Mouse (Mus musculus): Measurements from ENCODE around the gene Supt5. TPM values are rescaled to one million over a fixed set of nuclear protein-coding genes. Genes with fewer than 3 reads are reported as not detected.

The Supt5 gene
- polyA plus RNA-seq, 1 experiment from 2014 or later, result 80.6 TPM

DNA sequence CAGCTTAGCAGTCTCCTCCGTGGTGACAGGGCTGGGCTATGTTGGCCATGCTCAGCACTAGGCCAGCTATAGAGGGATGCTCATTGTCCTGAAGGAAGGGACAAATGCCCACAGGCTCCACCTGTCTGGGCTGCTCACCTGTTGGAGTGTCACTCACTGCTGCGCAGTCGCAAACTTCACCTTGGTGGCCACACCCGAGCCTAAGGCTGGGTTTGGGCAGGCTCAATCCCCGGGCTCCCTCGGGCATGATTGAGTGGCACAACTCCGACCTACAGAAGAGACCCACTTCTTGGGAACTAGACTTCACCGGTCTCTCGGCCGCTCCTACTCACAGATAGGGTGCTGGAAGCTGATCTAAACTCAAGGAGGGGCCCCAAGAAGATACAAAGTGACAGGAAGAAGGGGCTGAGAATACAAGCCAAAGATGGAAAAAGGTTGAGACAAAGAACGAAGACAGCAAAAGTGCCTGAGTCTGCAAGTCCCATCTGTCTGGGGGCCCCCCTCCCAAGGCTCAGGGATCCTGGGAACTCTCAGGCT is 32.5 kb upstream of the Supt5 start:
- peaks cover 21% of the 10 kb centered on the region for H3K4me1 ChIP-seq (ENCODE audit: control insufficient read depth, insufficient read depth, low read length)
- WGBS, result 6% methylated on average over 11 of the region's 11 CpGs

DNA sequence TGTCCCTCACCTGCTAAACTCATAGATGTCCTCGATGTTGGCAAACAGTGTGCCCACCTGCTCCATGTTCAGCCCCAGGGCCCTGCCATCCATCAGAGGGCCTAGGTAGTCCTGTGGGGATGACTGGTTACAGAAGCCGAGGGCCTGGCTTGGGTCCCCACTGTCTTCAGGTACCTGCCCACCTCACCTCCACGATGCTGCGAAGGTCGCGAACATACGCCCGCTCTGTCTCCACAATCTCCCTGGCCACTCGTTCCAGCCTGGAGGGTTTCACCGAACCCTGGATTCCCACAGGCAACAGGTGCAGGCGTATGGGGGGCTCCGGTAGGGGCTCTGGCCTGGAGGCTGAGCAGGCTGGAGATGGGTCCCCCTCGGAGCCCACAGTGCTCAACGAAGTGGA is 31.5 kb upstream of the Supt5 start:
- peaks cover 26% of the 10 kb centered on the region for H3K36me3 ChIP-seq (ENCODE audit: control insufficient read depth, insufficient read depth, low read length)

More for the DNA sequence above, 32.5 kb upstream of the Supt5 start:
- H3K4me3 ChIP-seq (replicated peaks; ENCODE audit: low read depth, low read length), result peak overlapping the region; percentile 73
- H3K4me2 ChIP-seq (ENCODE audit: low read length), result peak overlapping the region; percentile 92
- no peaks in the 10 kb centered on the region for H3K27me3 ChIP-seq (ENCODE audit: control insufficient read depth, insufficient read depth, low read length)
- DNase-seq, result no peak
- ATAC-seq (ENCODE audit: low FRiP score, low TSS enrichment), result no peak
- peak overlapping the region; percentile 69 for H3K9ac ChIP-seq (replicated peaks; ENCODE audit: low read length)
- H3K9me3 ChIP-seq (ENCODE audit: control insufficient read depth, low read length), result no peaks in the 10 kb centered on the region
- peaks cover 26% of the 10 kb centered on the region for H3K36me3 ChIP-seq (ENCODE audit: control insufficient read depth, insufficient read depth, low read length)
- peak overlapping the region; percentile 83 for H3K27ac ChIP-seq (replicated peaks; ENCODE audit: low read depth, low read length)

DNA sequence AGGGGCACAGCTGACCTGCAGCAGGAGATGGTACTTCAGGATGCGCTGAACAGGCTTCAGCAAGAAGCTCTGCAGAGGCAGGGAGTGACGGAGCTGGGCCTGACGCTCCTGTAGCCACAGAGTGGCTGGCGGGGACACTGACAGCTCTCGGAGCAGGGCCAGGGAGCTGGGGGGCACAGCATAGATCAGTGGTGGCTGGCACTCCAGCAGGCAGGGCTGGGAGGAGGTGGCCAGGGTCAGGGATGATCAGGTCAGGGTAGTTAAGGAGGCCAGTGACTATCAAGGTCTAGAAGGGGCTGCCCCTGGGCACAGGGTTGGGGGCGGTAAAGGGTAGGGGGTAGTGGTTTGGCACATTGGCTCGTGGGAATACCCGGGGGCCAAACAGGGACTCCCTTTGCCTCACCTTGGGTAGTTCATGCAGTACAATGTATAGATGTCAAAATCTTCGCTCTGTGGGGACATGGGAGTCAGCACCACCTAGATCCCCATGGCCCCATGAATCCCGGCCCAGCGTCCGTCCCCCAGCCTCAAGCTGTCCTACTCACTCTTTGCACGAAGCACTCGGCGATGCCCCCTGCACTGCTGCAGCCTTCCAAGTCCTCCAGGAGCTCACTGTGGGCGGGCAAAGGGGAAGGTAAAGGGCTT is 29.9 kb upstream of the Supt5 start:
- Histone ChIP-seq H3K27ac (replicated peaks; ENCODE audit: low read depth, low read length) (no peak overlapping the region), H3K4me1 (ENCODE audit: control insufficient read depth, insufficient read depth, low read length) (peaks cover 17% of the 10 kb centered on the region; the same call in 1 of the 2 replicates), H3K36me3 (ENCODE audit: control insufficient read depth, insufficient read depth, low read length) (peaks cover 41% of the 10 kb centered on the region), H3K4me2 (ENCODE audit: low read length) (no peak overlapping the region), H3K27me3 (ENCODE audit: control insufficient read depth, insufficient read depth, low read length) (no peaks in the 10 kb centered on the region), H3K9ac (replicated peaks; ENCODE audit: low read length) (no peak overlapping the region), H3K9me3 (ENCODE audit: control insufficient read depth, low read length) (no peaks in the 10 kb centered on the region), H3K4me3 (replicated peaks; ENCODE audit: low read depth, low read length) (no peak overlapping the region)
- ATAC-seq (ENCODE audit: low FRiP score, low TSS enrichment), result no peak
- WGBS, result 93% methylated on average over 16 of the region's 16 CpGs
- no peak for DNase-seq

More for the DNA sequence above, 31.5 kb upstream of the Supt5 start:
- Histone ChIP-seq H3K27me3 (ENCODE audit: control insufficient read depth, insufficient read depth, low read length) (no peaks in the 10 kb centered on the region), H3K4me3 (replicated peaks; ENCODE audit: low read depth, low read length) (peak overlapping the region; percentile 73; the same call in 1 of the 2 replicates), H3K9me3 (ENCODE audit: control insufficient read depth, low read length) (no peaks in the 10 kb centered on the region), H3K27ac (replicated peaks; ENCODE audit: low read depth, low read length) (no peak overlapping the region), H3K4me2 (ENCODE audit: low read length) (peak overlapping the region; percentile 92), H3K4me1 (ENCODE audit: control insufficient read depth, insufficient read depth, low read length) (peaks cover 17% of the 10 kb centered on the region; the same call in 1 of the 2 replicates), H3K9ac (replicated peaks; ENCODE audit: low read length) (no peak overlapping the region)
- DNase-seq (no peak), ATAC-seq (ENCODE audit: low FRiP score, low TSS enrichment) (no peak)
- WGBS, result 93% methylated on average over 14 of the region's 14 CpGs

DNA sequence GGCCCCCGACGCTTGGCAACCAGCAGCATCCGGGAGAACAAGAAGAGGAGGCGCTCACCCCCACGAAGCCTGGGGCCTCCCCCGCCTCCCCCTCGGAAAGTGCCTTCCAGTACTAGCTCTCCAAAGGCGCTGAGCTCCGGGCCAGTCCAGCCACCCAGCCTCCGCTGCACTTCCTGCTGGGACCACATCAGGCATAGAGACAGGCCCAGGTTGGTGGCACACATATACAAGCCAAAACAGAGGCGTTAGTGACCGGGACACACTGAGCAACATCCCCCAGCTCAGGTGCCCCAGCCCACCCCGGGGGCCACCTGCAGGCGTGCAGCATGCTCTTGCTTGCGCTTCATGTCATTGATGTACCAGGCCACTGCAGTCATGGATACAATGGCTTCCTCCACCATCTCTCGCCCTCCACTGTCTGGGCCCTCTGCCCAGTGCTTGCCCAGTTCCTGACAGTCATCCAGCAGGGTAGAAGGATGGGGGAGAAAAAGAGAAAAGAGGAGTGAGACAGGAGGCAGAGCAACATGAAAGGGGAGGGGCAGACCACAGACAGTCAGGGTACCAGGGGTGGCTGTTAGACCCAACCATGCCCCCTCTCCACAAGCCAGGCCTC is 29.2 kb upstream of the Supt5 start:
- no peaks in the 10 kb centered on the region for H3K9me3 ChIP-seq (ENCODE audit: control insufficient read depth, low read length)
- peaks cover 43% of the 10 kb centered on the region for H3K36me3 ChIP-seq (ENCODE audit: control insufficient read depth, insufficient read depth, low read length)
- H3K9ac ChIP-seq (replicated peaks; ENCODE audit: low read length), result no peak overlapping the region
- WGBS, result 91% methylated on average over 16 of the region's 16 CpGs
- no peak overlapping the region for H3K27ac ChIP-seq (replicated peaks; ENCODE audit: low read depth, low read length)
- H3K27me3 ChIP-seq (ENCODE audit: control insufficient read depth, insufficient read depth, low read length), result no peaks in the 10 kb centered on the region
- H3K4me1 ChIP-seq (ENCODE audit: control insufficient read depth, insufficient read depth, low read length), result peaks cover 17% of the 10 kb centered on the region; the same call in 1 of the 2 replicates
- DNase-seq, result no peak
- ATAC-seq (ENCODE audit: low FRiP score, low TSS enrichment), result no peak
- no peak overlapping the region for H3K4me3 ChIP-seq (replicated peaks; ENCODE audit: low read depth, low read length)
- H3K4me2 ChIP-seq (ENCODE audit: low read length), result no peak overlapping the region

DNA sequence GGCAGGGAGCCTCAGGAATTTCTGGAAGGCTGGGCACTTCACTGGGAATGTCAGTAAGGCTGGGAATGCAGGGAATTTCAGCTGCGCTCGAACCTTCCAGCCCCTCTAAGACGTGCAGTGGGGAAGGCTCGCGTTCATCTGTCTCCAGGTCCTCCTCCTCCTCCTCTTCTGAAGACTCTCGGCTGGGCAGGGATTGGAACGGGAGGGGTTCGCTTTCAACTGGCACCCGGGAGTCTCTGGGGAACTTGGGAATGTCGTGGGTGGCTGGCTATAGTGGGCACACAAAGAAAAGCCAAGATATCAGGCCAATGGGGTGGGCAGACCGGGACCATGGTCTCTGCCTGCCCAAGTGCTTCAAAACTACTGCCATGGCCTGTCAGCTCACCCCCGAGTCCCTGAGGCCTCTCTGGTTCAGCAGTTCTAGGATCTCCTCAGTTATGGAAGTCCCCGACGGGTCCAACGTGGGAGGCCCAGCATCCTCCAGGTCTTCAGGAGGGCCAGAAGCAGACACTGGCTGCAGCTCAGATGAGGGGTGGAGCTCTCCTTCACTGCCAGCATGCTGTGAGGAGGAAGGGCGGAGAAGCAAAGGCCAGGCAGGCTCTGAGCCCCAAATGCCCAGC is 24.0 kb upstream of the Supt5 start:
- Histone ChIP-seq H3K4me2 (ENCODE audit: low read length) (no peak overlapping the region), H3K27me3 (ENCODE audit: control insufficient read depth, insufficient read depth, low read length) (no peaks in the 10 kb centered on the region), H3K36me3 (ENCODE audit: control insufficient read depth, insufficient read depth, low read length) (peaks cover 60% of the 10 kb centered on the region), H3K9me3 (ENCODE audit: control insufficient read depth, low read length) (no peaks in the 10 kb centered on the region), H3K27ac (replicated peaks; ENCODE audit: low read depth, low read length) (no peak overlapping the region), H3K4me3 (replicated peaks; ENCODE audit: low read depth, low read length) (no peak overlapping the region), H3K9ac (replicated peaks; ENCODE audit: low read length) (no peak overlapping the region), H3K4me1 (ENCODE audit: control insufficient read depth, insufficient read depth, low read length) (peaks cover 9% of the 10 kb centered on the region; the same call in 1 of the 2 replicates)
- ATAC-seq (ENCODE audit: low FRiP score, low TSS enrichment) (no peak), DNase-seq (no peak)
- 93% methylated on average over 16 of the region's 16 CpGs for WGBS

DNA sequence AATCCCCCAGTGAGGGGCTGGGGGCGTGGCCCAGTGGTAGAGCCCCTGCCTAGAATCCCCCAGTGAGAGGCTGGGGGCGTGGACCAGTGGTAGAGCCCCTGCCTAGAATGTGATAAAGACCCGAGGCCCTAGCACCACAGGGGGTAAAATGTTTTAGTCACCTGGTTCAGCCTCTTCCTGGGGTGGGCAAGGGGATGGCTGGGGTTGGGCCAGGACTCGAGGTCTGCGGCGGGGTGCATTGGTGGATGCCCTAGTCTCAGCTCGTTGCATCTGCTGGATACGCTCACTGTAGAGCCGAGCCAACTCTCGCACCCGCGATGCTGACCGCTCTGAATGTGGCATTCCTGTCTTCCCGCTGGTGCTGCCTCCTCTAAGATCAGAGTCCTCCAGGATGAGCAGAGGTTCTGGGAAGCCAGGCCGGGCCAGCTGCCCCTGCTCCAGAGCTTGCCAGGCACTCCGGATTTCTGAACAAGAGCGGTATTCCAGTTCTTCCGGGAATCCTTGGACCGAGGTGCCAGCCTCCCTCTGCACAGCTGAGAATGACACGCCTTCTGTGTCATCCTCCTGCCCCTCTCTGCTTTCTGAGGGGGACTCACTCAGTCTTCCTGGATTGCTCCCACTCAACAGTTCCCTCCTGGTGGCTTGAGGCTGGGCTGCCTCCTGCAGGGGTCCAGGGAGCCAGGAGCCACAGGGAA is 23.2 kb upstream of the Supt5 start:
- peaks cover 52% of the 10 kb centered on the region for H3K36me3 ChIP-seq (ENCODE audit: control insufficient read depth, insufficient read depth, low read length)
- 97% methylated on average over 20 of the region's 20 CpGs for WGBS
- no peaks in the 10 kb centered on the region for H3K27me3 ChIP-seq (ENCODE audit: control insufficient read depth, insufficient read depth, low read length)
- no peaks in the 10 kb centered on the region for H3K9me3 ChIP-seq (ENCODE audit: control insufficient read depth, low read length)
- H3K4me3 ChIP-seq (replicated peaks; ENCODE audit: low read depth, low read length), result no peak overlapping the region
- no peak overlapping the region for H3K4me2 ChIP-seq (ENCODE audit: low read length)
- H3K9ac ChIP-seq (replicated peaks; ENCODE audit: low read length), result no peak overlapping the region
- H3K27ac ChIP-seq (replicated peaks; ENCODE audit: low read depth, low read length), result no peak overlapping the region
- H3K4me1 ChIP-seq (ENCODE audit: control insufficient read depth, insufficient read depth, low read length), result peaks cover 9% of the 10 kb centered on the region; the same call in 1 of the 2 replicates
- no peak for DNase-seq
- no peak for ATAC-seq (ENCODE audit: low FRiP score, low TSS enrichment)

DNA sequence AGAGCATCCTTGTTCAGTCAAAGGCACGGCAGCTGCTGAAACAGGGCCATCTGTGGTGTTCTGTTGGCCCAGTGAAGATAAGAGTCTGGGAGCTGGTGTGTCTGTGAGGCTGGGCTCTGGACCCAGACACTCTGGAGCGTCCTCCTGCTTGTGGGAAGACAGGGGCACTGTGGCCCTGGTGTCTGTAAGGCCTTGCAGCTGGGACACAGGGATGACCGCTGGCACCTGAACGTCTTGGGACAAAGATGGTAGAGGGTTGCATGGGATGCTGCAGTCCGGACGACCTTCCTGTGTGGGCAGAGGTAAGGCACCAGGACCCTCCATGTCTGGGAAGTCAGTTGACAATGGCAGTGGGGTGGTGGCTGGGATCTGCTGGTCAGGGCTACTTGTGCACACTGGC is 21.7 kb upstream of the Supt5 start:
- peaks cover 9% of the 10 kb centered on the region; the same call in 1 of the 2 replicates for H3K4me1 ChIP-seq (ENCODE audit: control insufficient read depth, insufficient read depth, low read length)
- no peak overlapping the region for H3K4me2 ChIP-seq (ENCODE audit: low read length)
- peaks cover 46% of the 10 kb centered on the region for H3K36me3 ChIP-seq (ENCODE audit: control insufficient read depth, insufficient read depth, low read length)
- H3K4me3 ChIP-seq (replicated peaks; ENCODE audit: low read depth, low read length), result no peak overlapping the region
- no peak for ATAC-seq (ENCODE audit: low FRiP score, low TSS enrichment)
- no peaks in the 10 kb centered on the region for H3K9me3 ChIP-seq (ENCODE audit: control insufficient read depth, low read length)
- DNase-seq, result no peak
- no peak overlapping the region for H3K27ac ChIP-seq (replicated peaks; ENCODE audit: low read depth, low read length)
- H3K27me3 ChIP-seq (ENCODE audit: control insufficient read depth, insufficient read depth, low read length), result no peaks in the 10 kb centered on the region
- 95% methylated on average over 6 of the region's 6 CpGs for WGBS
- H3K9ac ChIP-seq (replicated peaks; ENCODE audit: low read length), result no peak overlapping the region

DNA sequence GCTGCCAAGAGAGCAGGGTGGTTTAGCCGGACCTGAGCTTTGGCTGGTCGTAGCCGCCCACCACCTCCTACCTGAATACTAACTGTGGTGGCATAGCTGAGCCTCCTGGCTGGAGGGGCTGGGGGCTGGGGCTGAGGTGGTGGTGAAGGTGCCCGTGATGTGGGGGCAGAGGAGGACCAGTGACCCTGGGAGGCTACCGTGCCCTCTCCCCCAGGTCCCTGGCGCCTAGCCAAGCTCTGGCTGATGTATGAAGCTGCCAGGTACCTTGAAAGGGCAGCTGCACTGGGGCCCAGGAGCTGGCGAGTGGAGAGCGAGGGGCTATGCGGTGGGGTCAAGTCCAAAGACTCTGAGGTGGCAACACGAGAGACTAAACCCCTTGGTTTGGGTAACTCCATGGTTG is 21.3 kb upstream of the Supt5 start:
- H3K36me3 ChIP-seq (ENCODE audit: control insufficient read depth, insufficient read depth, low read length), result peaks cover 45% of the 10 kb centered on the region
- H3K4me2 ChIP-seq (ENCODE audit: low read length), result no peak overlapping the region
- DNase-seq, result no peak
- no peaks in the 10 kb centered on the region for H3K27me3 ChIP-seq (ENCODE audit: control insufficient read depth, insufficient read depth, low read length)
- H3K4me1 ChIP-seq (ENCODE audit: control insufficient read depth, insufficient read depth, low read length), result peaks cover 9% of the 10 kb centered on the region; the same call in 1 of the 2 replicates
- no peak overlapping the region for H3K9ac ChIP-seq (replicated peaks; ENCODE audit: low read length)
- H3K27ac ChIP-seq (replicated peaks; ENCODE audit: low read depth, low read length), result no peak overlapping the region
- no peaks in the 10 kb centered on the region for H3K9me3 ChIP-seq (ENCODE audit: control insufficient read depth, low read length)
- no peak for ATAC-seq (ENCODE audit: low FRiP score, low TSS enrichment)
- 93% methylated on average over 10 of the region's 10 CpGs for WGBS
- no peak overlapping the region for H3K4me3 ChIP-seq (replicated peaks; ENCODE audit: low read depth, low read length)

Measured in midbrain, embryonic 14.5 days (tissue).